Mouse (Mus musculus) cerebellum, adult 8-10 months (tissue): ENCODE results near the gene Itga10.
"Not testable (repeated sequence)": the region's sequence is repeated elsewhere in the genome, so short reads cannot be mapped to it uniquely, and the experiment has no call there.

Experiments
- DNase-seq: peaks from one replicate; pipeline ENCODE4 v3.0.0; 2022

Itga10 gene

DNA sequence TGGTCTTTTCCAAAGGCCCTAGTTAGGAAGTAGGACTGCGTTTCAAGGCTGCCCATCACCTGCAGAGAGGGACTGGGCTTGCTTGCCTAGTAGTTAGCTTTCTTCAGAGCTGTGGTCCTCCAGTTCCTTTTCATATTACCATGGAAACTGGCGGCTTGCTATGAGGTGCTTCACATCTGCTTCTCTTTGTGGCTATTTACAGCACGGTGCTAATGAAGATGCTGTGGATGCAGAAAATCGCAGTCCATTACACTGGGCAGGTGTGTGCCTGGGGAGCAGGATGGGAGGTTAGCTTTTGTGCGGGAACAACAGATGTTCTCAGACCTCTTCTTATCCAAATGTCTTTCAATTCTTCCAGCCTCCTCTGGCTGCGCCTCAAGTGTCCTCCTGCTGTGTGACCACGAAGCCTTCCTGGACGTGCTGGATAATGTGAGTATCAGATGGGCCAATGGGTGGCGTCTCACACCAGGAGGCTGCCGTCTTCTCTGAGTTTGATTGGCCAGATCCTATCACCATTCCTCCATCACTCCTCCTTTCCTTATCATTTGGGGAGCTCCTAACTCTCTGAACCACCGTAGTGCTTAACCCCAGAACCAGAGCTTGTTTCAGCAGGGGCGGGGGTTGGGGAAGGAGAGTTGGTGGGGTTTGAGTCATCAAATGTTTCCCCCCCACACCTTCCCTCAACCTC lies 35.0 kb downstream of the Itga10 start:
- DNase-seq = no peak

DNA sequence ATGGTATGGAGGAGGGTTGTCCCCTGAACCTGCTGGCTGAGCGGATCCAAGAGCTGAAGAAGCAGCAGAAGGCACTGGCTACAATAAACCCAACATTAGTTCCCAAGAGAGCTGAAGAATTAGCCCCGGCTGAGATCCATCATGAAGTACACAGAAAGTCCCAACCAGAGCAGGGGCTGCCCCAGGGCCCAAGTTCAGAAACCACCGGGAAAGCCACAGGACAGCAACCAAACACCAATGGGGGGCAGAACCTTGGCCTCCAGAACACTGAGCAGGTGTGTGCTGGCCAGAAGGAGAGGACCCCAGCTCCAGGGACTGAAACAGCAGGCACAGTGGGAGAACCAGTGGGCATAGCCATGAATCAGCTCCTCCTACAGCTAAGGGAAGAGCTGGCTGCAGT lies 38.1 kb downstream of the Itga10 start:
- DNase-seq = no peak

DNA sequence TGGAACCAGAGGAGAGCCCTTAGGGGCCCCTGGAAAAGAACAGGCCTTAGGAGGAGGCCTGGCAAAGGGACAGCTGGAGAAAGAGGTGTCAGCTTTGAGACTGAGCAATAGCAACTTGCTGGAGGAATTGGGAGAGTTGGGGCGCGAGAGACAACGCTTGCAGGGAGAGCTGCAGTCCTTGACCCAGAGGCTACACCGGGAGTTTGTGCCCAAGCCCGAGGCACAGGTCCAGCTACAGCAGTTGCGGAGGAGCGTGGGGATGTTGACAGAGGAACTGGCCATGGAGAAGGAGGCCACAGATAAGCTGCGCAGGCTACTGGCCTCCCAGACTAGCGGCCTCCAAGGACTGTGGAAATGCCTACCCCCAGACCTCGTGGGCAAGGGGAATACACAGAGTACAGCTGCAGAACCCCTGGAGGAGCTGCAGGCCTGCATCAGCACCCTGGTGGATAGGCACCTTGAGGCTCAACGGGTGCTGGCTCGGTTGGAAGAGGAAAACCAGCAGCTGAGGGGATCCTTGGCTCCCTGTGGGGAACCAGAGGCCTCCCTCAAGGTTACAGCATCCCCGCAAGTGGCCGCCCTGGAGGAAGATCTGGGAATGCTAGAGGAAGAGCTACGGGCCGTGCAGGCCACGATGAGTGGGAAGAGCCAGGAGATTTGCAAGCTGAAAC lies 38.9 kb downstream of the Itga10 start:
- no peak for DNase-seq

DNA sequence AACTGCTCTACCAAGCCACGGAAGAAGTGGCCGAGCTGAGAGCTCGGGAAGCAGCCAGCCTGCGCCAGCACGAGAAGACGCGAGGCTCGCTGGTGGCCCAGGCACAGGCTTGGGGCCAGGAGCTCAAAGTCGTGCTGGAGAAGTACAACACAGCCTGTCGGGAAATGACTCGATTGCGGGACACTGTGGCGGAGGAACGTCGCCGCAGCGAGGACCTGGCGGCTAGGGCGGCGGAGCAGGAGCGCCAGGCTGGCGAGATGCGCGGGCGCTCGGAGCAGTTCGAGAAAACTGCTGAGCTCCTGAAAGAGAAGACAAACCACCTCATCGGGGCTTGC lies 39.4 kb downstream of the Itga10 start:
- no peak for DNase-seq

DNA sequence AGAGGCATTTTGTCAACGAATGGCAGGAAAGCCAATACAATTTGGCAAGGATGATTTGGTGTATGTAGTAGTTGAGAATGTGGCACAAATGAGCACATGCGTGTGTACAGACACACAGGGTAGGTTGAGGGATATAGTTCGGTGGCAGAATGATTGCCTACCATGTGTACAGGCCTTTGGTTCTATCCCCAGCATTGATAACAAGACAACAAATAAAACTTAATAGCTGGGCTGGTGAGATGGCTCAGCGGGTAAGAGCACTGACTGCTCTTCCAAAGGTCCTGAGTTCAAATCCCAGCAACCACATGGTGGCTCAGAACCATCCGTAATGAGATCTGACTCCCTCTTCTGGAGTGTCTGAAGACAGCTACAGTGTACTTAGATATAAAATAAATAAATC lies 40.7 kb downstream of the Itga10 start:
- DNase-seq = not testable (repeated sequence)

DNA sequence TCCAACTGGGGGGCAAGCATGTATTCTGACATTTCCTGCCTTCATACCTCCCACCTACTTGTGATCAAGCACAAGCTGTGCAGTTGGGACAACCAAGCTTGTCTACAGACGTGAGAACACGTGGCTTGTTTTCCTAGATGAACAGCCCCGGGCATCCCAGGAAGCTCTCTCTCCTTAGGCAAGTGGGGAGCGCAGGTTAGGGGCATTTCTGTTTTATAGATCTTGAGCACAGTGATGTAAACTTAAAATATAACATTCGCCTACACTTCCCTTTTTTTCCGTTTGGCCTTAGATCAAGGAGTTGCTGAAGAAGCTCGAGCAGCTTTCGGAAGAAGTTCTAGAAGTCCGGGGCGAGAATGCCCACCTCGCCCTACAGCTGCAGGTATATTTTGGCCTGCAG lies 43.5 kb downstream of the Itga10 start:
- no peak for DNase-seq

DNA sequence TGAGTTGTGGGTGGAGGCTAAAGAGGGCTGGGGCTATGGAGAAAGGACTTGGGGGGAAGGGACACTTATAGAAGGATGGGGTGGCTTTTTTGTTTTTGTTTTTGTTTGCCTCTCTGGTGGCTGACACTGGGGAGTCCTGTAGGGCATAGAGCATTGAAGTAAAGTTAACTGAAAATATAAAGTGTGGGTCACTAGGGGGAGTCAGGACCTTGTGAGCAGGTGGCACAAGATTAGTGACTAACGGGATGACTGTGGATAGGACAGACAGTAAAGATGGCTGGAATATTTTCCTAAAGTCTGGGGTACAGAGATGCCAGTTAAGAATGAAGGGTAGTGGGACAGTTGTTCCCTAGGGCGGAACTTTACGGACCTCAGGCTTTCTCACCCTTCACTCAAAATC lies 44.9 kb downstream of the Itga10 start:
- no peak for DNase-seq

DNA sequence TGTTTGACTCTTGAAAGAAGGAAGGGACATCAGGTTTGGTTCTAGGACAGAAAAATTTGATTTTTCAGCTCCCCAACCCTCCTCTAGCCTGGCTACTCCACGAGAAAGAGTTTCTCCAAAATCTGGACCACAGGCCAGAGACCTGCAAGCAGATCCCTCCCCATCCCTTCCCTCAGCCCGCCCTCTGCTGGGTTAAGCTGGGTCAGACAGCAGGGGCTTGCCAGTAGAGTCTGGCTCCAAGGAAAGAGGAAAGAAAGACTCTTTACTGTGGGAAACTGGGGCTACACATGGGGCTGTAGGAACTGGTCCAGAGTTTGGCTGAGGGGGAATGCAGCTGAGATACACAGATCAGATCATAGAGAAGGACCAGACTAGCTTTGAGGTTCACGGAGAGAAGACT lies 47.1 kb downstream of the Itga10 start:
- DNase-seq = no peak

DNA sequence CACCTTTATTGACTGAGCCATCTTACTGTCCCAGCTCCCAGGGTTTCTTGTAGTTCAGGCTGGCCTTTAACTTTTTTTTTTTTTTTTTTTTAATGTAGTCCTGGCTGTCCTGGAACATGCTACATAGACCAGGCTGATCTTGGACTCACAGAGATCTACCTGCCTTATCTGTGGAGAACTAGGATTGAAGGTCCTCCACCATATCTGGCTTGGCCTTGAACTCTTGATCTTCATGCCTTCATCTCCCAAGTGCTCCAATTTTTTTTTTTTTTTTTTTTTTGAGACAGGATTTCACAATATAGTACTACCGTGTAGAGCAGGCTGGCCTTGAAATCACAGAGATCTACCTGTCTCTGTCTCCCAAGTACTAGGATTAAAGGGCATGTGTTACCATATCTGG lies 48.2 kb downstream of the Itga10 start:
- no peak for DNase-seq

DNA sequence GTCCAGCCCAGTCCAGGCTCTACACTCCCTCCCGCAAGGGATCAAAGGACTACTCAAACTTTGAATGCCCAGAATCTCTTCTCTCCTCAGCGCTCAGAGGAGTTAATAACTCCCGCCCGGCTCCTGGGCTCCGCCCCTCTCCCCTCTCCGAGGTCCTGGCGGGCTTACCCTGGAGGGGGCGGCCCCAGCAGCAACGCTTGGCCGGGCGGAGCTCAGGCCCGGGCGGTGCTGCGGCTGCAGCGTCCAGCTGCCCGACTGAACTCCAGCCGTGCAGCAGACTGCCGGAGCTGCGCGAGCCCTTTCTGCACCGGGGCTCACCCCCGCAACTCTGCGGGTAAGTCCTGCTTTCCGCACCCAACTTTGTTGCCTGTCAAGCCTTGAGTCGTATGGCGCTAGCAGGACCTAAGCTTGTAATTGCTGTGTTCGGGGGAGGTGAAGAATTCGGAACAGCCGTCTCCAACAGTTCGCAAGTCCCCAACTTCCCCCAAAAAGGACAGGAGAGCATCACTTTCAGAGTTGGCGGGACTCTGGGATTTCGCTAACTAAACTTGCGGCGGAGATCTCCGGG lies 50.9 kb downstream of the Itga10 start, which contains the start of gene Pias3:
Gene Pias3, plus strand, starts transcription at position 187 of the 568 bp plus-strand sequence.
- peak; percentile 42 for DNase-seq

DNA sequence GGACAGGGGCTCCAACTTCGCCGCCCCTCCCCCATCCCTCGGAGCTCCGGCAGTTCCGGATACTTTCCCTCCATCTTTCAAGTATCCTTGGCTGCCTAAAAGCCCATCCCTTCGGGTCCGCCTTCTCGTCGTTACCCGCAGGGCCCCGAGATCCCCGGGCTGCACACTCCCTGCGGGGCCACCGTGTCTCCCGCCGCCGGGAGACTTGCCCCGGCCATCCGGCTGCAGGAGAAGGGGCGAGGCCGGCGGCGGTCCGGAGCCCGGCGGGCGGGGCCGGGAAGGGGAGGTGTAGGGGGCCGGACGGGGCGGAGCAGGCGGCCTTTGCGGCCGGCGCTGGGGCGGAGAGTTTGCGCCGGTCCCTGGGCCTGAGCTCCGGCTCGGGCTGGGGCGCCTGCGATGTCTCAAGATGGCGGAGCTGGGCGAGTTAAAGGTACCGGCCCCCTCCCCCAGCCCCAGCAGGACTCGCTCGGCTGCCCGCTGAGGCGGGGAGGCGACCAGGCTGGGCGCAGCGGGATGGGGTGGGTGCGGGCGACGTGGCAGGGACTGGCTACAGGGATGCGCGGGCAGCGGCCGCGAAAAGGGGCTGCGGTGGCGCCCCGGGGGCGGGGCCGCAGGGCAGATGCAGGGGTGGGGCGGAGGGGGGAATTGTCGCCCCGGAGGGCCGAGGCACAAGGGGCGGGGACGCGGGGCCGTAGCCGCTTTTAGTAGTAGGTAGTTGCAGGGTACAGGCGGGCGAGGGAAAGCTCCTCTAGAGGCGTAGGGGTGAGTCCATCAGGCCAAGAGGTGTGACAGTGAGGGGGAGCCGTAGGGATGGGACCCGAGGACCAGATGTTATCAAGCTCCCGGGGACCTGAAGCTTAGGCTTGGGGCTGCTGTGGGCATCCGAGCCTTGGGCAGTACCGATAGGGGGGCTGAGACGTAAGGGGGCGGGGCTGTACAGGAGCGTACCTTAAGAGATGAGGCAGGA lies 51.7 kb downstream of the Itga10 start:
- peak; percentile 84 for DNase-seq

DNA sequence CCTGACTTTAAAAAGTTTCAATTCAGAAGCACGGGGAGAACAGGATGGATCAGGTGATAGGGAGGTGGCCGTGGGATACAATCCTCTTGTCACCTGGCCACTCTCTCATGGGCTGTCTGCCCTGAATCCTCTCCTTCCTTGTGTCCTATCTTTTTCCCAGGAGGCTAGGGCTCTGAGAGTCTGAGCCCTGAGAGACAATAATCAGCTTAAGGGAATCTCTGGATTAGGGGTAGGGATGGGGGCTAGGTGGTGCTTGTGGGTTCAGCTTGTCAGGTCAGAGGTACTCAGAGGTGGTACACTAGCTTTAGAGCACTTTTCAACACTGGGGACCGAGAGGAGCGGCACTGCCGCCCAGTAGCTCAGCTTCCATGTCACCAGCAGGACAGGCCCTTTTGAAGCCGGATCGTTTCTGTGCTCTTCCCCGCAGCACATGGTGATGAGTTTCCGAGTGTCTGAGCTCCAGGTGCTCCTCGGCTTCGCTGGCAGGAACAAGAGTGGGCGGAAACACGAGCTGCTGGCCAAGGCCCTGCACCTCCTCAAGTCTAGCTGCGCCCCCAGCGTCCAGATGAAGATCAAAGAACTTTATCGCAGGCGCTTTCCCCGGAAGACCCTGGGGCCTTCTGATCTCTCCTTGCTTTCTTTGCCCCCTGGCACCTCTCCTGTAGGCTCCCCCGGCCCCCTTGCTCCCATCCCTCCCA lies 53.8 kb downstream of the Itga10 start:
- DNase-seq = no peak

DNA sequence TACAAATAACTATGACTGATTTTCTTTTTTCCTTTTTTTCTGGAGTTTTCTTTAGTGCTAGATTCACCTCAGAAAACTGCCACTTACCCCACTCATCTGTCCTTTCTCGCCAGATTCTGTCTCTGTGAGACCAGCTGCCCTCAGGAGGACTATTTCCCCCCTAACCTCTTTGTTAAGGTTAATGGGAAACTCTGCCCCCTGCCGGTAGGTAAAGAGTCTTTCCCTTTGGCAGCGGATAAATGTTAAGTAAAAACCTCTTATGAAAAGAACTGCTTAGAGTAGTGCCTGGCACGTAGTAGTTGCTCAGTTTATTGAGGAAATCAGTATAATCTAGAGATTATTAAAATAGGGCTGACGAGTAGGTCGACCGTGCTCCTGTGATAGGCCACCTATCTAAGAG lies 55.0 kb downstream of the Itga10 start:
- DNase-seq = no peak

DNA sequence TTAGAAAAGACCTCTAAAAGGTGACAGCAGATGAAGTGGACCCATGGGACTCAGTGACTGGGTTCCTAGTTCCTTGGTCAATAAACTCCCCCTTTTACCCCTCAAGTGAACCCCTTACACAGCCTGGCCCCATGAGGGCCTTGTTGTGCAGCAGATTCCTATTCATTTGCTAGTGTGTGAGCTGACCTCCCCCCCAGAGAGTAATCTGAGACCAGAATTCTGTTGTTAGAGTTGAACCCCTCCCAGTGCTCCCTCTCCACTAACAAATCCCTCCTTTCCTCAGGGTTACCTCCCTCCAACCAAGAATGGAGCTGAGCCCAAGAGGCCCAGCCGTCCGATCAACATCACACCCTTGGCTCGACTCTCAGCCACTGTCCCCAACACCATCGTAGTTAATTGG lies 55.6 kb downstream of the Itga10 start:
- no peak for DNase-seq

DNA sequence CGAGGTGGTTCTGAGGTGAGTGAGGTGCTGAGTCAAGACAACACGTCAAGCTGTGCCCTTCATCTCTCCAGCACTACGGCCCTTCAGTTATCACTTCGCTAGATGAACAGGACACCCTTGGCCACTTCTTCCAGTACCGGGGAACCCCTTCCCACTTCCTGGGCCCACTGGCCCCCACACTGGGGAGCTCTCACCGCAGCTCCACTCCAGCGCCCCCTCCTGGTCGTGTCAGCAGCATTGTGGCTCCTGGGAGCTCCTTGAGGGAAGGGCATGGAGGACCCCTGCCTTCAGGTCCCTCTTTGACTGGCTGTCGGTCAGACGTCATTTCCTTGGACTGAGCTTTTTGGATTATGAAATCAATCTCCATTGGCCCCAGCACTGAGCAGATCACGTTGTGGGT lies 59.4 kb downstream of the Itga10 start:
- no peak for DNase-seq

DNA sequence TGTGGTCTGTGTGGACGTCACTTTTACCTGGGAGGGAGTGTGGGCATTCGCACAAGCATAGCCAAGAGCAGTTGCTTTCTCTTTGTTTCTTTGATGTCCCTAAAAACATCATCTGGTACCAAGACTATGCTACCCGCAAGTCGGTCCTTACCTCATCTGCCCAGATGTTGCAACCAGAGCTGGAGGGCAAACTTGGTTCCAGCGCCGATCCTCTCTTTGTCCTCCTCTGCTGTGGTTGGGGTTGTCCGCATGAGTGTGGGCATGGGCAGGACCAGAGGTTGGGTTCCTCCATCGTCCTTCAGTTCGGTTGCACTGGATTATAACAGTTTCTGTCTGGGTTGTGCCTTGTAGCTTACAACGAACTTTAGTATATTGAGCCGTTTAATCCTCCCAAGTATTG lies 60.8 kb downstream of the Itga10 start:
- no peak for DNase-seq

DNA sequence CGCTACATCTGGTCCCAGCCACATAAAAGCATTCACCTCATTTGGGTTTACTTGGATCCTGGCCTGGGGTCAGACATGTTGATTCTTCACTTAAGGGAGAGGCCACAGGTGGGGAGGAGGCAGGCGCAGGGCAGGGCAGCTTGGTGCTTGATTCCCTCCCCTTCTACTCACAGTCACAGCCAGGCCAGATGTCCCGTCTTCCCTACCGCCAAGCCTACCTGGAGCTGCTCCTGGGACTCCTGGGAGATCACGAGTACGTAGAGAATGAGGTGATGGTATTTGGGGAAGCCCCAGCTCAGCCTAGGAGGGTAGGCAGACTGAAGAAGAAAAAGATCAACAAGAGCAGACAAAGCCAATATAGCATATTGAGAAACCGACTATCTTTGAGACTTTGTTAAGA lies 61.6 kb downstream of the Itga10 start:
- no peak for DNase-seq

DNA sequence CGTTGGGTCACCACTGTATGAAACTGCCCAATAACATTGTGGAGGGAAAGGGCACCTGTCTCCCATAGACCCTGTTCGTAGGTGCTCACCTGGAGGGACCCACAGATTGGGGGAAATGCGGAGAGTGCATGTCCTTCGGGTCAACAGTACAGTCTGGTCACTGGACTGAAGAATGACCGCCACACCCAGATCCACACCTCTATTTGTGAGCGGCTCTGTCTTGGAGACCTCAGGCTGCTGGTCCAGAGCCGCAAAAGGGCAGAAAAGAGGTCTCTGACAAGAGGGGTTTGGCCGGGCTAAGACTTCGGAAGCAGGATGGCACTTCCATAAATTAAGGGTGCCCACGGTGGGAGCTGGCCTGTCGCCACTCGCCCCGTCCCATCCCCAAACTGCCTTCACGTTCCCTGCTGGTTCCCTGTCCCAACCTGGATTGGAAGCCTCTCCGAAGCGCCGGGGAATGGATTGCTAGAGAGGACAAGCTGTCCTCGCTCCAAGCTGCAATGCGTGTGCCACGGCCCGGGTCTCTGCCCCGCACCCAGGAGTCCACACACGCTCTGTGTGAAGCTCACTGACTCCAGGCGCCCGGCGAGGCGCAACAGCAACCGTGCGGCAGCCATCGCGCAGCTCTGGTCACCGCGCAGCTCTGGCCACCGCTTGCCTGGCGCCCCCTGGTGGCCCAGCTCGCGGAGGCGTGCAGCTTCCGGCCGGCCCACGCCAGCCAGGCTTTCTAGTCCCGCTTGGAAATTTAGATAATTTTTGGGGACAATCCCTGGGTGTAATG lies 62.7 kb downstream of the Itga10 start, which contains the start of gene Nudt17:
Gene Nudt17, minus strand, starts transcription at position 660 of the 781 bp plus-strand sequence.
- DNase-seq = peak; percentile 85

DNA sequence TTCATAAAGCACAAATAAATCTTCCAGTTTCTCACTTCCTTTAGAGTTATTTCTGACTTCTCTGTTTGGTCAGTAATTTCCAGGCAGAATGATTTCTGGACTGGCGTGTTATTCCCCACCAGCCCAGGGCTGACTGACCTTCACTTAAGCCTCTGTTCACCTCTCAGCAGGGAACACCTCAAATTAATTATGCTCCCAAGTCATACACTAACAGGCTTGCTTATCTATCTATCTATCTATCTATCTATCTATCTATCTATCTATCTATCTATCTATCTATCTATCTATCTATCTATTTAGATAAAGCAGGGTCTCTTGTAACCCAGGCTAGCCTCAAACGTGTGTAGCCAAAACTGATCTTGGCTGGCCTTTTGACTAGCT lies 63.3 kb downstream of the Itga10 start:
- no peak for DNase-seq
